Mouse (Mus musculus) erythroblast, embryonic 14.5 days (primary cell): ENCODE measurements around the gene Rnf208.

Experiments used
- GATA1 ChIP-seq: IDR thresholded peaks from 2 replicates; pipeline ENCODE4 v1.6.1; 2012; ENCODE audit warnings: low read length, inconsistent platforms, mixed read lengths
- TAL1 ChIP-seq: IDR thresholded peaks from 3 replicates; pipeline ENCODE4 v1.6.1; 2012; ENCODE audit warnings: low read length, inconsistent platforms, mixed read lengths

DNA sequence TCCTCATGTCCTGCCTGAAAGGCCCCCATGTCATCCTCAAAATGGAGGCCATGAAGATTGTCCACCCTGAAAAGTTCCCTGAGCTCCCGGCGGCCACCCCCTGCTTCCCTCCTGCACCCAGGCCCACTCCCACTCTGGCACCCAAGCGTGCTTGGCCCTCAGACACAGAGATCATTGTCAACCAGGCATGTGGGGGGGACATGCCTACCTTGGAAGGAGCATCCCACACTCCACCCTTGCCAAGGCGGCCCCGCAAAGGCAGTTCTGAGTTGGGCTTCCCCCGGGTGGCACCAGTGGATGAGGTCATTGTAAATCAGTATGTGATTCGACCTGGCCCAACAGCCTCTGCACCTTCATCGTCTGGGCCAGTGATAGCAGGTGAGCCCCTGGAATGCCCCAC lies 1.3 kb downstream of the Rnf208 start:
- TF ChIP-seq TAL1 (no peak), GATA1 (no peak)
